Mouse (Mus musculus) urinary bladder, adult 2 months (tissue): ENCODE results near the gene Nsf. TPM values are rescaled to one million over a fixed set of nuclear protein-coding genes. Genes with fewer than 3 reads are reported as not detected.

Experiments
- DNase-seq: peaks from one replicate; pipeline ENCODE4 v3.0.0; 2022; ENCODE audit warnings: low spot score
- polyA plus RNA-seq: library from polyadenylated mRNA; depleted of rRNA; stranded (reverse); fragments of >200 nt; gene quantifications from 2 replicates; pipeline ENCODE4 v1.2.3, GENCODE M21; 2012

The Nsf gene
- polyA plus RNA-seq, 1 experiment, result 30.2 TPM

GRCm38 (mm10) chr11:103838955-103839354 is 114.9 kb downstream of the Nsf start:
- no peak for DNase-seq

DNA sequence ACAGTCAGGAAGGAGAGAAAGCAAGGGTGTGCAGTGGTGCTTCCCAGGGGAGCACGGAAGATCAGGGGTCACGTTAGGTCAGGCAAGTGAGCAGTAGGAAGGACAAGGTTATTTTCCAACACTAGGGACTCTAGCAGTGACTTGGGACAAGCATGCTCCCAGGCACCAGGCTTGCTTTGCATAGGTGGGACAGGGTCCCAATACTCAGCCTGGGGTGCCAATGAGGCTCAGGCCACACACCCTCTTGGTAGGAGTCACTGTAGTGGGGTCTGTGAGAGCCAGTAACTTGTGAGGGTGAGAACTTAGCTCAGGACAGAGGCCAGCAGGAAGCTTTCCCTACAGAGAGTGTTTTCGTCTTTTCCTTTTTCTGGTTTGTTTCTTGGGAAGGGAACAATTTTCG is 121.5 kb downstream of the Nsf start:
- no peak for DNase-seq

GRCm38 (mm10) chr11:103831766-103832165 is 122.1 kb downstream of the Nsf start:
- no peak for DNase-seq

DNA sequence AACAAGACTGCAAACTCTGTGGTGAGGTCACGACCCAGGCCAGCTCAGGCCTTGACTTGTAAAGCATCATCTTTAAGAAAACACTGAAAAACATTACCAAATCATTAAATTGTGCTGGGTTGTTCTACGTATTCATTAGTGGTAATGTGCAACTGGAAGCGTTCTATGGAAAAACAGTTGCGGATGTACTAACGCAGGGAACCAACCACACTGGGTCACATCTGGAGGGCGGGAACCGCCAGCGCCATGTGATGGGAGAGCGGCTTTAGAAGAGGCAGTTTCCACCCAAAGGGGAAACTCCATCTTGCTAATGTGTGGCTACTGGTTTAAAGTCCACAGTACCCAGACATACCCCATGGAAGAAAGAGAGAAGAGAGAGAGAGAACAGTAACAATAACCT is 123.4 kb downstream of the Nsf start:
- DNase-seq, result no peak

DNA sequence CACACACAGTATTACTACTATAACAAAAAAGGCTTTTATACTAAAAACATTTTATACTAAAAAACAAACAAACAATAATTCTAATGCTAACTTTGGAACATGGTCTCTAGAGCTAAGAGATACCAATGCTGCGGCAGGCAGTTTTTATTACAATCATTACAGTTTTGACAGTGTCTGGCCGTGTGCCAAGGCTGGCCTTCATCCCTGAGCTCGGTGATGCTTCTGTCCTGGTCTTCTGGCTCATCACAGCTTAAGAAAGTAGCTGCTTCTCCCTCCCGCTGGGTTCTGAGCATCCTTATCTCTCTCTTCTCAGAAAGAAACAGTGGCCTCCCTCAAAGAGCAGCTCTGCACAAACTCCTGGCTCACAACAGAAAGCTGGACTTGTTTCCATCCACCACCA is 123.9 kb downstream of the Nsf start:
- DNase-seq, result no peak

- no peak for DNase-seq
Observed at GRCm38 (mm10) chr11:103828866-103829265, 125.0 kb downstream of the Nsf start.

- DNase-seq, result no peak
Observed at GRCm38 (mm10) chr11:103827201-103827600, 126.7 kb downstream of the Nsf start.

DNA sequence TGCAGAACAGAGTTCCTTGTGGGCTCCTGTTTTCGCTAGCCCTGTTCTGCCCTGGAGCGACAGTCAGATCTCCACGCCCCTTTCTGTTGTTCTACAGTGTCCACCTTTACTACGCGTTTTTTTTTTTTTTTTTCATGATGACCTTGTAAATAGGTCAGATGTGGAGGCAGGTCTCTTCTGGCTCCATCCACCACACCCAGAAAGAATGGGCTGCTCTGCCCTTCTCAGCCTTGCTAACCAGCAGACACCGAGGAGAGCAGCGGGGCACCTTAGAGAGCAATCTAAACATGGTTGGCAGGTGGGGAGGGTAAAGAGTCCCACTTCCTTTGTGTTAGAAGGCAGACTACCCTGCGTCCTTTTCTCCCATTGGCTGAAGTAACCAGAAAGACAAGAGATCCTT is 137.1 kb downstream of the Nsf start:
- DNase-seq, result no peak

GRCm38 (mm10) chr11:103815986-103816385 is 137.9 kb downstream of the Nsf start:
- no peak for DNase-seq

DNA sequence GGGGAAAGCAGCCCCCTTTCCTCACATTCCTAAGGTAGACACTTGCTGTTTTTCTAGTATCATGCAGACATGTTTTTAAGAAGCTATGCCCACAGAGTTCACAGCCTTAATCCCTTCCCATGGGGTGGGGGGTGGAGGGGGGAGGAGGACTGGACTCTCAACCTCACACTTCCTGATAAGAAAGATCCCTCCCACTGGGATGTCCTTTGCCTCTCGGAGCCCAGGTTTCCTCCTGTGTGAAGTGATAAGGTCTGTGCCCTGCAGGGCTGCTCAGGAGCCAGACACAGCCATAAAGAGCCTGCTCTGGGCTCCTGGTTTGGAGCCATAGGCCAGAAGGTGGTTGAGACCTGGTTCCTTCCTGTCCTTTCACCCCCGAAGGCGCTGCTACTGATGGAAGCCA is 139.0 kb downstream of the Nsf start:
- no peak for DNase-seq

GRCm38 (mm10) chr11:103811246-103811645 is 142.6 kb downstream of the Nsf start:
- no peak for DNase-seq

DNA sequence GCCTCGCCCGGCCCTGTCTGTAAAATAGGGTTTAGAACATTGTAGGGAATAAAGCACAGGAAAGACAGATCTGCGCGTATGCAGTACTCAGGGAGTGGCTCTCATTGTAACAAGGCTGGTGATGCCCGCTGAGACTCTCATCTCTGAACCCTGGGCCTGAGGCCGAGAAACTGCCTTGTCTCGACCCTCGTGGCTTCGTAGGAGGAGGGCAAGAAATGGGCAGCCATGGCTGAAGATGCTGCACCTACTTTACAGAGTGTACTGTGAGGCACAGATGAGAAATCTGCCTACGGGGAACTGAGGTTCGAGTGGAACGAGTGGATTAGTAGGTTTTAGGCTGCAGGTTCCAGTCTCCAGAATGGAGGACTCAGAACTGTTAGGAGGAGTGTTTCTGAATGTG is 143.2 kb downstream of the Nsf start:
- DNase-seq, result no peak

DNA sequence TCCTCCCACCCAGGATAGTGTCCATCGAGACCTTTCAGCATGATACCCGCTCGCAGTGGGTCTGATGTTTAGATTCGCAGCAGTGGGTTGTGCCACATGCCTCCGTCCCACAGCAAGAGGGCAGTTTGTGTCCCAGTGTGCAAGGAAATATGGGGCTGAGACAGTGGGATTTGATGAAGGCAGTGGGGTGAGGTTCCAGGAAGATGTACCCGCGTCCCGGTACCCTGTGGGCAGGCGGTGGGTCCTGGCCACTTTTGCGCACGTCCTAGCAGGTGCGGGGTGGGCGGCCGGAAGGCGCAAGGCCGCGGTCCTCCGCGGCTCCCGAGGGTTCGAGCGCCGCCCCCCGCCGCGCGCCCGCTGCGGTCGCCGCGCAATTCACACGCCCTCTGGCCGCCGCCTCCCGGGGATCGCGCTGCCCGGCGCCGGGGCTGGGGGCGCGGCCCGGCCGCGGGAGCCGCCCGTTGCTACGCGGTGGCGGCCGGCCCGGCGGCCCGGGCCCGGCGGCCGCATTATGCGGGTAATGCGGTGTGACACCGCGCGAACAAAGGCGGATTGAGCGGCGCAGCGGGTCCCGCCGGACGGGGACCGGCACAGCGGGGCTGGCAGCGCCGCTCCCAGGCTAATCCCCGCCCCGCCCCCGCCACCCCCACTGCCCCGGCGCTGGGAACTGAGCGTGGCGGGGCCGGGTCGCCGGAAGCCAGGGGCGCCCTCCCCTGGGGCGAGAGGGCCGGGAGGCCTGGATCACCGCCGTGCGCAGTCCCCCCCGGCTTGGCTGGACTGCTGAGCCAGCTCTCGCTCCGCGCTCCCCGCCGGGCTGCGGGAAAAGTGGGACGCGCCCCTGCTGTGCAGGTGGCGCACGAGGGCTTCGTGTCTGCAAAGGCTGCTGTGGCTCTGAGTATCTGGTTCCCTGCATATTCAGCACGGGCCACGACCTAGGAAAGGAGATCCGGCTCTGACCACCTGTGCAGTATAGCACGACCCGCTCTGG is 144.0 kb downstream of the Nsf start:
- no peak for DNase-seq

GRCm38 (mm10) chr11:103808771-103809610 is 144.9 kb downstream of the Nsf start:
- DNase-seq, result no peak

- no peak for DNase-seq
Observed at GRCm38 (mm10) chr11:103807966-103808365, 145.9 kb downstream of the Nsf start.

GRCm38 (mm10) chr11:103804804-103805203 is 149.1 kb downstream of the Nsf start:
- DNase-seq, result no peak

- DNase-seq, result no peak
Observed at GRCm38 (mm10) chr11:103804126-103804525, 149.7 kb downstream of the Nsf start.

GRCm38 (mm10) chr11:103801128-103801527 is 152.7 kb downstream of the Nsf start:
- DNase-seq, result no peak

DNA sequence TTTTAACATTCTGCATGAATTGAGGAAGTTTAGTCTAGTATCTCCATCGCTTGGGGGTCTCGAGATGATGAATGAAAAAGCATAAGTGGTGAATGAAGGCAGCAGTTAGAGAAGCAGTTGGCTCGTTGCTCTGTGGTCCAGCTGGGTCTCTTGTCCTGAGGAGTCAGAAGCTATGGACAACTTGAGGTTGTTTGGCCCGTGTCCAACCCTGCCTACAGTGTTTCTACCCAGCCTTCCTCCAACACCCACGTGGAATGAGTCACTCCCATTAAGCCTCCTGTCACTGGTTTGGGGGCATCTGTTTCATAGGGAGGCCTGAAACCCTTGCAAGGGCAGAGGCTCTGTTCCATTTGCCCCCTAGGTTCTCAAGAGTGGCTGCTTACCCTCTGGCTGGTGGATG is 163.9 kb downstream of the Nsf start:
- DNase-seq, result no peak

DNA sequence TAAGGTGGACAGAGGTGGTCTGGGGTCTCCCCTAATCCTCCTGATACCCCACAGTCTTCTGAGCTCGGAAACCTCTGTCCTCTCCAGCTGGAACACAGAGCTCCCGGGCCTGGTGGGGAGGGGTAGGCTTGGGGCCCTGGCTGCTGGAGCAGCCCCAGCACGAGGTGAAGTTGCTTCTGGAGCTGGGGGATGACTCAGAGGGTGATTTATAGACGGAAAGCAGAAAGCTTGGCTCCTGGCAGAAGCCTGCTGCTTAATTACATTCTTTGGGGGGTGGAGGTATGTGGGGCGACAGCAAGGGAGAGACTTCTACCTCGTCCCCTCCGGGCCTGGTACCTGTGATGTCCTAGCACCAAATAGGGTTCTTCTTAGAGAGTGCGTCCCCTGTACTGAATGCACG is 173.7 kb downstream of the Nsf start:
- no peak for DNase-seq

GRCm38 (mm10) chr11:103774228-103774530 is 179.7 kb downstream of the Nsf start:
- no peak for DNase-seq

DNA sequence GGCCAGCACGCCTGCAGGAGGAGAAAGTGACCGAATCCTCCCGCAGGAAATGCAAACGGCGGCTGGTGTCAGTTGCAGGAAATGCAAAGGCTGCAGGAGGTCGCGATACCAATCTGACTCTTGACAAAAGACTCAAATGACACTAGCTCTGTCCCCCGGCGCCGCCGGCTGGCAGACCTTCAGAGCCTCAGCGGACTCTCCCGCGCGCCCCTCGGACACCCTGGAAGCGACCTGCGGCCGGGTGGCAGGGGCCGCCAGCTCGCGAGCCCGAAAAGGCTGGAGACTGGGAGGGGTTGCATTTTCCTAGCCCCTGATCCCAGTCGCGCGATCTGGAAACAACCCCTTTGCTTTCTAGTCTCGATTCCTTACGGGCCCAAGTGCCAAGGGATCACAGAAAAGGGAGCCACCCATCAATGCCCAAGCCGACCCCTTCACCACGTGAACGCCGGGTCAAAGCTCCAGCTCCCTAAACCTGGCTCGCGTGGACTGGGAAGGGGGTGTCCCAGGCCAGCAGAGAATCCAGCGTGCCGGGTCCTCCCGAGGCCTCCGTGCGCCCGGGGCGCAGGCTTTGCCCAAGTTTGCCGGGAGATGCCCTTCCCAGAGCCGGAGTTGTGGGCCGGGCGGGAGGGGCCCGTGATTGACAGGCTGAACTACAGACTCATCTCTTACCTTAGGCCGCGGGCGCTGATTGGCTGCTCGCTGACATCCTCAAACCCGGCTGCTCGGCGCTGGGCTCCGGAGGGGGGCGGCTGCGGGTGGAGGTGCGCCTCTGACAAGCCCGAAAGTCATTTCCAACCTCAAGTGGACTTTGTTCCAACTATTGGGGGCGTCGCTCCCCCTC is 180.2 kb downstream of the Nsf start, which contains the start of gene Wnt3:
Gene Wnt3, plus strand, starts transcription at position 764 of the 841 bp plus-strand sequence.
- no peak for DNase-seq
